Mouse (Mus musculus) urinary bladder, adult 18-20 months (tissue): ENCODE data around the gene Nkx6-2.

Source experiments
- DNase-seq, 2 experiments: peaks; one replicate each; pipeline ENCODE4 v3.0.0; 2022; ENCODE audit warnings: low spot score in 2 of 2, mixed read lengths in 2 of 2

Nkx6-2 gene

GRCm38 (mm10) chr7:139570788-139571187, 11.8 kb downstream of the Nkx6-2 start:
- no peak for DNase-seq

GRCm38 (mm10) chr7:139566533-139566932, 16.1 kb downstream of the Nkx6-2 start:
- DNase-seq, result no peak

- DNase-seq, result no peak
Measured at GRCm38 (mm10) chr7:139565998-139566397, 16.6 kb downstream of the Nkx6-2 start.

GRCm38 (mm10) chr7:139564161-139564560, 18.4 kb downstream of the Nkx6-2 start:
- DNase-seq, result no peak

- no peak for DNase-seq
Measured at GRCm38 (mm10) chr7:139563425-139563824, 19.2 kb downstream of the Nkx6-2 start.

GRCm38 (mm10) chr7:139559659-139560058, 22.9 kb downstream of the Nkx6-2 start:
- DNase-seq, result no peak

GRCm38 (mm10) chr7:139556746-139557526, 25.7 kb downstream of the Nkx6-2 start:
- DNase-seq, result no peak

- no peak for DNase-seq
Measured at GRCm38 (mm10) chr7:139556331-139556730, 26.3 kb downstream of the Nkx6-2 start.

- no peak for DNase-seq
Measured at GRCm38 (mm10) chr7:139551519-139551918, 31.1 kb downstream of the Nkx6-2 start.

GRCm38 (mm10) chr7:139550086-139550783, 32.4 kb downstream of the Nkx6-2 start:
- no peak for DNase-seq

GRCm38 (mm10) chr7:139547325-139547724, 35.3 kb downstream of the Nkx6-2 start:
- no peak for DNase-seq

GRCm38 (mm10) chr7:139544706-139545625, 37.6 kb downstream of the Nkx6-2 start:
- DNase-seq, result no peak

- no peak for DNase-seq
Measured at GRCm38 (mm10) chr7:139541422-139541821, 41.2 kb downstream of the Nkx6-2 start.

- DNase-seq, result no peak
Measured at GRCm38 (mm10) chr7:139540601-139541000, 42.0 kb downstream of the Nkx6-2 start.

- DNase-seq, result no peak
Measured at GRCm38 (mm10) chr7:139538541-139538940, 44.1 kb downstream of the Nkx6-2 start.

- DNase-seq, result no peak
Measured at GRCm38 (mm10) chr7:139537831-139538230, 44.8 kb downstream of the Nkx6-2 start.

GRCm38 (mm10) chr7:139536831-139537230, 45.8 kb downstream of the Nkx6-2 start:
- DNase-seq, result no peak

- DNase-seq, result no peak
Measured at GRCm38 (mm10) chr7:139536331-139536730, 46.3 kb downstream of the Nkx6-2 start.

- DNase-seq, result no peak
Measured at GRCm38 (mm10) chr7:139531428-139531801, 51.2 kb downstream of the Nkx6-2 start.

GRCm38 (mm10) chr7:139530591-139531427, 51.8 kb downstream of the Nkx6-2 start:
- no peak for DNase-seq
